Mouse (Mus musculus) cerebellum, postnatal 25 days (tissue): Measurements from ENCODE around the gene Runx1.

Source experiments
- DNase-seq, 2 experiments: peaks; one replicate each; pipeline ENCODE4 v3.0.0; 2021; ENCODE audit warnings: mixed read lengths in 2 of 2

Gene Runx1

DNA sequence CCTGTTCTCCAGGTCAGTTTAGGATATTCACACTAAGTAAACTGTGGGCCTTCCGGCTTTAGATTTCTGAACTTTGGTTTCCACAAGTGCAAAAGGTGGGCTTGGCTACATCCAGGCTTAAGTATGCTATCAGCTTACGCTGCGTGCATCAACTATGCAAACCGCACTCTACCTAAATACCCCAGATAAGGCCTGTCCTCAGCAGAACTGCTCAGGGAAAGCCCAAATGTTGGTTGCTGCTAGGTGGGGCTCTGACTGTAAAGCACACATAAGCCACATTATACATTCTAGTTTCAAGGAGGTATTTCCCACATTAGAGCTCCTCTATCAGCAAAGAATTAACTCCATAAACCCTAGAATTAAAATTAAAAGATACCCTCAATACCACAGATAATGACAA is 33.0 kb downstream of the Runx1 start:
- DNase-seq, result no peak

DNA sequence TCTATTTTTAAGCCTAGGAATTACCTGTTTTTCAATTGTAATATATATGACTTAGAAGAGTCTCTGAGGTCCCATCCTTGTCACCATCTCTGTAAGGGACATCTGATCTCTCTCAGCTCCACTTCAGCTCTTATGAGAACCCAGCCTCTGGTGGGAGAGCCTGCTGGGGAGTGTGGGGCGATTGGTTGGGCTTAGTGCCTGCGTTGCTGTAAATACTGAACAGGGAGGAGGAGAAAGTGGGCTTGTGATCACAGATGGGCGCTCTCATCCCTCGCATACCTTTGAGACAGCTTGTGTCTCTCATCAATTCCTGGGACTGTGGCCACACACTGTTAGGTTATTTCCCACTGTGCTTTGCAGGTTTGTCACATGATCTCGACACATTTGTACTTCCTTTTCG is 35.3 kb downstream of the Runx1 start:
- DNase-seq, result no peak

DNA sequence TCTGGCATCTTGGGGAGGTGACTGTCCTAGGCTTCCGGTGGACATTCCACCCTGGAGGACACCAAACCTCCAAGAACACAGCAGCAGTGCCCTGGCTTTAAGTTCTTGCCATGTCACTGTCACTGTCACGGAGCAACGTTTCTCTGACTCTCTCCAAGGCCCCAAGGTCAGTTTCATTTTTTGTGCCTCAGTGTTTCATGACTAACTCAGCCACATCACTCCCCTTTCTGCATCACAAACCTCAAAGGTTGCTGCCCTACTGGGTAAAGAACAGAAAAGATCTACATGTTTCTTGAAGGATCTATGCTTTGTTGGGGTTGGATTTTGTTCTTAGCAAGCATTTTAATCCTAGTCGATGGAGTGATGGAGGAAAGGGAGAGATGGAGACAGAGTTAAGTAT is 36.1 kb downstream of the Runx1 start:
- no peak for DNase-seq

DNA sequence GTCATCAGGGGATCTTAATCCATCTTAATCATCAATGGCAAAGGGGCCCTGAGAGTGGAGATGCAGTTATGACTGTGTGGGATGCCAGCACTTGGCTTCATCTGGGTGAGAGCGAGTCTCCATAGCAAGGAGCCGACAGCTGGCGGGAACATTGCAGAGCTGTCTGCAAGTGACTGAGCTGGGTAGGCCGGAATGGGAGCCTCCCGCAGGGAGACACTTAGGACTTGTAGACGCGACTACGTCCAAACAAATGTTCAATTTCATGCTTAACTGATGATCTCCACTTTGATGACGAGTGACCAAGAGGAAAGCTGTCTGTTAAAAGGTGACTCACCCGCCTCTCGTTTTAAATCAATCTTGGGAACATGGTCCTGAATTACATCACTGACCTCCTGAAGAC is 37.5 kb downstream of the Runx1 start:
- no peak for DNase-seq

DNA sequence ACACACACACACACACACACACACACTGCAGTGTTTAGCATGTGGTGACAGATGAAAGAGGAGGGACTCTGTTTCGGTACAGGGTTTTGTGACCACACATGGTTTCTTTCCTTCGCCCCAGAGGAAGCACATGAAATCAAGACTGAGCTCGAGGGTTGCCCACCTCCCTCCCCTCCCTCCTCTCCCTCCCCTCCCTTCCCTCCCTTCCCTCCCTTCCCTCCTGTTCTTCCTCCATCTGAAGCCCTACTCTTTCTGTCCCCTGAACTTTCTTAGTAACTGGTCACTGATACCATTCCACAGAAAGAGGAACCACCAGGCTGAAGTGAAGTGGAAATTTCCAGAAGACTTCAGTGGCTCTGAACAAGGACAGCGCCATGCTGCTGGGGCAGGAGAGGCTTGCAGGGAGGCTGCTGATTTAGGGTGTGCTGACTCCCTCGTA is 39.0 kb downstream of the Runx1 start:
- no peak for DNase-seq

DNA sequence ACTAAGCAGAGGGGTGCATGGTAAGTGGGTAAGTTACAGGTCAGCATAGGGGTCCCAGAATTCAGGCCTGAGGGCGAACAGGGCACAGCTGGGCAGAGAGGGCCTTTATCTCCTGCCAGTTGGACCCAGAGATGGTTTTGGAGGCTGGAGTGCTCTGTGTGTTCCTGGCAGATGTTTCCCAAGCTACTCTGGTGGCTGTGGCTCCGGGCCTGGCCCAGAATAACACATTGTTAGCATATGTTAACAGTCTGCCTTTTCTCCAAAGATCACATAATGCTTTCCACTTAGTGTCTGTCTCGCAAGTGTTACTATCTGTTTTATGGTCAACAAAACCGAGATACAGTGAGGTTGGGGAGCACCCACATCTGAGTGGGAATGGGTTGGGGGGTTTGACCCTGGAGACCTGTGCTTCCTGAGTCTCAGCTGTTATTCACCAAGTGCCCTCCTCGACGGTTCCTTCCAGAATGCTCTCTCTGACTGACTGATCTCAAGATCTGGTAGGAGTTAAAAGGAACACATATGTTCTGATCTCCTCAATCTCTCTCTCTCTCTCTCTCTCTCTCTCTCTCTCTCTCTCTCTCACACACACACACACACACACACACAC is 39.6 kb downstream of the Runx1 start:
- DNase-seq, result no peak

DNA sequence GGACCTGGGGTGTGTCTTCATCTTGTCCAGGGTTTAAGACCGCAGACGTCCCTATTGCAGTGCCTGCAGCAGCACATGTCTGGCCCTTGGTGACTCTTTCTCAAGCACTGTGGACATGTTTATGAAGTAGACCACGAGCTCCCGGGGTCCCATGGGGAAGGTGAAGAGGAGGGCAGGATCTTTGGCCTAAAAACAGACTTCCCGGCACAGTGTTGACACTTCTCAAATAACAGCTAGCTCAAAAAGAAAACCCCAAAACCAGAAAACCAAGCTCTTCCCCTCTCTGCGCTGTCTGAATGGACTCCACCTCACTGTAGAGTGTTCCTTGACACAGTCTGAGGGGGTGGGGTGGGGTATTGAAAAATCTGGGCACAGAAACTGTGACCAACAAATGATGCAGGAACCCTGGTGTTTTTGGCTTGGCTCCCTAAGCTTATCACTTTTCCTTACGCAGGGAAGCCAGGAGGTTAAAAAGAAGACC is 42.3 kb downstream of the Runx1 start:
- DNase-seq, result no peak

DNA sequence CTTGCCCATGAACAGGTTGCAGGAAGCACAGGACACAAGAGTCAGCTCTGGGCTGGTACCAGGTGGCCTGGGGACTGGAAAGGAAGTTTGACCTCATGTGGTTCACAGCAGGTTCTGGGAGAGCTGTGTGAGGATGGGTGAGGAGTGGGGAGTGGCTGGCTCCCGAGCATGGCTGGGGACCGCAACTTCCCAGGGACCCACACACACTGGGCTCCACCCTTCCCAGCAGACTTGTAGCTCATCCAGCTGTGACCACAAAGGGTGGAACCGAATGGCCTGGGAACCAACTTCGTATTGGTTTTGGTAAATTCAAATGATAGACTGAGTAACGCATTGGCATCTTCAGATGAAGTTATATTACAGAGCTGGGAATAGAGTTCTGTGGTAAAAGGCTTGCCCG is 43.5 kb downstream of the Runx1 start:
- DNase-seq, result no peak

DNA sequence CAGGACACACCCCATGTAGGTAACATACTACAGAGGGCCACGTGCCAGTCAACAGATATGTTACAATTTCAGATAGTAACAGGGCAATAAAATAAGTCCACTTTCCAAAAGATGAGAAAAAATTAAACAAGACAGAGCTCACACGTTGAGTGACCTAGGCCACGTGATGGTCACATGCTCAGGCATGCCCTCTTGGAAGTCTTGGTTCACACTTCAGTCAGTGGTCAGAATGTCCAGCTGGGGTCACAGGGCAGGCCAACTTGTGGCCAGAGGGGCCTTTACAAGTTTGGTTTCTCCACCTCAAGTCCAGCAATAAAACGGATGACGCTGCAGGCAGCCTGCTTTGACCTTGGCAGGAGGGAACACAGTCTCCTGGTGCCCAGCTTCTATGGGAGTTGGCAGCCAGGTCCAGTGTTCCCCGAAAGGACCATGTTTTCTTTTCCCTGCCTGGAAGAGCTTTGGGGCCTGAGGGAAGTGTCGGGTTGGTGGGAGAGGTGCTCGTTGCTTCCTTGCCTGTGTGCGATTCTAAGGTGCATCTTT is 46.0 kb downstream of the Runx1 start:
- no peak for DNase-seq

DNA sequence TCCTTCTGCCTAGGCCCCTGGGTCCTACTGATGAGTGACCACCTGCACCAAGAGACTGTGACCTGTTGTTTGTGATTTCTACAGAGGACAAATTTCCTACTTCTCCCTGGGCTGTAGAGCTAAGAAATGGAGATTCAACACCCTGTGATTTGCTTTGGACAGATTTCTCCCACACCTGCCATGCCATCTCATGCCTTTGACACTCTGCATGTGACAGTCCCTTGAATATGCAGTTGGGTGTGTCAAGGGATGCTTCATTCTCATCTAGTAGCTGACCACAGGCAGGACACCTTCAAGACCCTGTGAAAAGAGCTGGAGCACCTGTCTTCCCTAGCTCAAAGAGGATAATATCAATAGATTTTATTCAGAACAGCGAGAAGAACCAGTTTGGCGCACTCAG is 46.8 kb downstream of the Runx1 start:
- no peak for DNase-seq

DNA sequence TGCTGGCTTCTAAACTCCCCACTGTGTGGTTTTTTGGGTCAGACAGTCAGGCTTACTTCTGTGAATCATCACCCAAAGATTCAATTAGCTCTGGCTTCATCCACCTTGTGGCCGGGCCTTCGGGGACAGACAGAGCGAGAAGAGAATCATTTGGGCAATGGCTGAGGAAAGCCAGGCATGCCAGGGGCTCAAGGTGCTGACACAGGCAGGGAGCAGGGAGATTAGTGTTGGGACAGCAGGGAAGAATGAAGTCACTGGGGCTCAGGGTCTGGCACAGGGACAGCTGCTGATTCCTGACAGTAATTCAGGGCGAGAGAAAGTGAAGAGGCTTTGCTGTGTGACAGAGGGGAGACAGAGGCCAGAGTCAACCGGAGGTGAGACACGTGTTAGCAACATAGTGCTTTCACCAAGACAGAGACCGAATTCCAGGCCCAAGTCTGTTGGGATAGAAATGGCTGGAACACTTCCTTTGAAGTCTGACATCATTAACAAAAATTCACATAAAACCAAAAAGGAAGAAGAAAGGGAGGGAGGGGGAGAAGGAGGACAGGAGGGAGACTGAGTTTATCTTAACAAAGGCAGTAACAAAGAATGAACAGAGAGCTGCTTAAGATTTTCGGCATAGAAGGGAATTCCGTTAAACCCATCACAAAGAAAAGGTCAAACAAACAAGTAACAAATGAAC is 47.7 kb downstream of the Runx1 start:
- DNase-seq, result no peak

DNA sequence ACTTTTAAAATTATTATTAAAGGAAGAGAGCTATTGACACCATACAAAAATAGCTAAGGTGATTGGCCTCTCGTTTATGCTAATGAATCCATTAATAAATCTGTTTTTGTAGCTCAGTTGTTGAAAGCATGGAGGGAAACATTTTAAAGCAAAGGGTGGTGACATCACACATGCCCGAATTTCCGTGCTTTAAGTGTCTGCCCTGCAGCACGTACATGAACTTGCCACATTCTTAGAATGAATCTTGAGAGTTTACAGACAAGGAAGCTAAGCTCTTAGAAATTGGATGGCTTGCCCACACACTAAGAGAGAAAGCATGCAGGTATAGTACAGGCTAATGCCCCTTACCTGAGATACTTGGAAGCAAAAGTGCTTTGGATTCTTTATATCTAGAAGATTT is 58.1 kb downstream of the Runx1 start:
- DNase-seq, result no peak

DNA sequence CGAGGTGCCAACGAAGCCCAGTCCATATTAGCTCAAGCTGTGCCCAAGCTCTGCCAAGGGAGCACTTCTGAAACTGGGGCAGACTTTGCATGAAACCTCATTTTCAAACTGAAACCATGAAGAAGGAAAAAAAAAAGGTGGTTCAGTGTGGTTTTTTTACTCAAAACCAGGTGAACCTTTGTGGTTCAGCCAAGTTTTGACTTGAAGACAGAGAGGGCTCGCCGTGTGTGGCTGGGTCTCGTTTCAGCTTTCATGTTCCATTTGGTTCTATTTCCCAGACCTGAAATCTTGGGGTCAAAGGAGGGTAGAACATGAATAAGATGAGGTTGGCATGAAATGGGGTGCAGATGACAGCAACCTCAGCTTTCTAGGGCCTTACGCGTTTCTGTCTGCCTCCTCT is 58.5 kb downstream of the Runx1 start:
- DNase-seq, result no peak

DNA sequence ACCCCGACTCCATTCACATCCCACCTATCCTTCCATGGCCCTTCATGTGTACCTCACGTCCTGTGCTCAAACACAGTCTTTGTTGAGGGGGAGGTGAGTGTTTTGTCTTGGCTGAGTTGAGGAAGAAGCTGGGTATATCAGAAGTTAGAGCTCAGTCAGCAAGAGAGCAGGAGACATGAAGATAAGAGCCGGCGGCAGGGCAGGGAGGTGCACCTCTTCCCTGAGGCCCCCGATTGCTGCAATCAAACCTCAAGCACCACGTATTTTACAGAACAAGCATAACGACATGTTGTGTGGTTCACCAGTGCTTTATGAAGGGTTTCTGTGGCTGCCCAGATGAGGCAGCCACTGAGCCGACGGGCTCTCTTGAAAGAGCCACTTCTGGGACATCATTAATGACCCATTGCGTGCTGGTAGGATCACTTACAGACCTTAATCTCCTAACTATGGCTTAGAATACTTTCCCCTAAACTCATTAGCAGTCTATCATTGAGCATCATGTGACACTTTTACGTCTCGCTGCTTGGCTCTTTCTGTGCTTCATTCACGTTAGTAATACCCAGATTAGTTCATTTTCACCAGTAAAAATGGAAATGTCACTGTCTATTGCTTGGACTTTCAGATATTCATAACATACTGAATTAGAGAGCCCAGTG is 61.1 kb downstream of the Runx1 start:
- DNase-seq, result no peak

DNA sequence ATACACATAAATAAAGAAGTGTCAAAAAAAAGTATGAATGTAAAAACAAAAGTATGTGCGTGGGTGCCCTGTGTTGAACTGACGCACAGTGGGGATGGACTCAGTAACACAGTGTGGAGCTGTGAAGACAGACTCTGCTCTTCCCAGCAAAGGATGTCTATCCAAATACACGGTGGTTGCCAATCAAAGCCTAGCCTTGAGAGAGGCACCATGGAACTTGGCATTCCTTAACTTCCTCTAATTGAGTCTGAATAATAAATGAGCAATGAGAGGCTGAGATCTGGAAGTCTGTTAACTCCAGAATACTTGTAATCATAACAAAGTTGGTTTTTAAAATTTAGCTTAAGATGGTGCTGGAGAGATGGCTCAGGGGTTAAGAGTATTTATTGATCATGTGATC is 62.3 kb downstream of the Runx1 start:
- no peak for DNase-seq

DNA sequence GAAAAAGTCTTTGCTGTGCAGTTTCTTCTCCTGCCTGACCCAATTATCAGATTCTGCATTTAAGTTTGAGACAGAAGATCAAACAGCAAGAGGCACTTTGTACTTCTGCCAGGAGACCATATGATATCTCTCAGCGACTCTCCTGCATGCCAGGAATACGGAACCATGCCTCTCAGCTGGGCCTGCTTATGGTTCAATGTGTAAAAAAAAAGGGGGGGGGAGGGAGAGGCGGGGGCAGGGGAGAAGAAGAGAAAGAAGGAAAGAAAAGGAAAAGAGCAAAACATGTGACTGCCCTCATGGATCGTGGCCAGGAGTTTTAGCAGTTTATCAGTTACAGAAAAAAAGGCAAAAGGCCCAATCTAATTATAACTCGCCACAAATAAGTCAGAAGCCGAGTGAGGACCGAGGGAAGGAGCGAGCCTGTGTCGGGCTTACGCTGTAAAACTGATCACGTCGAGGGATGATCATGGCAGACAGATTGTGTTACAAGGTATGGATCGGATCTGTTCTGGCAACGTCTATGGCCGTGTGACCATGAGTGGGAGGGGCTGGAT is 63.9 kb downstream of the Runx1 start:
- DNase-seq, result peak; percentile 33 to 57

DNA sequence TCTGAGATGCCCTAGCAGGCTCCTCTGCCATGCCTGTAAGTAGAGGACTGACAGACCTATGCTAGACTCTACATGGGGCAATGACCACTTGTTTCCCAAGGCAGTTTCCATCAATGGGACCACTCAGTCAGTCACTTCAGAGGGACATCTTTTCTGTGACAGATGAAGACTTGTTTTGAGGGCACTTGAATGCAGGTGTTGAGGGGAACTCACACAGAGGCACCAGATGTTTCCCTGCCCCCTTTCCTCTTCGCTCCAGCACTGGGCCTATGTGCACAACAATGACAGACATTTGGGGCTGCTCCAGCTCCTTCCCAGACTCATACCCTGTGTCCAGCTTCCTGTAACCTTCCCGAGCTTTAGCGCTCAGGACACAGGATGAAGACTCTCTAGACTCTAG is 65.9 kb downstream of the Runx1 start:
- DNase-seq, result no peak

DNA sequence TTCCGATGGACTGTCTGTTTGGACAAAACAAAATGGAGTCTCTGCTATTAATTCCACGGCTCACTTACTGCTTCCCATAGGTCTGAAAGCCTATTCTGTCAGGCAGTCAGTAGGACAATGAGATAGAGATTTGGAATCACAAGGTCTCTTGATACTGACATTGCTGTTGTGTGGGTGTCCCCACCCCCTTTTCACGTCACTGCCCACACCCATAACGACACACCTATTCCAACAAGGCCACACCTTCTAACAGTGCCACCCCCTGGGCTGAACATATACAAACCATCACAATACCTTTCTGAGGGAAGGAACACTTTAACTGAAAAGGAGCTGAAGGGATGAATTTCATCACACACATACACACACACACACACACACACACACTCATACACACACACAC is 68.4 kb downstream of the Runx1 start:
- DNase-seq, result no peak

DNA sequence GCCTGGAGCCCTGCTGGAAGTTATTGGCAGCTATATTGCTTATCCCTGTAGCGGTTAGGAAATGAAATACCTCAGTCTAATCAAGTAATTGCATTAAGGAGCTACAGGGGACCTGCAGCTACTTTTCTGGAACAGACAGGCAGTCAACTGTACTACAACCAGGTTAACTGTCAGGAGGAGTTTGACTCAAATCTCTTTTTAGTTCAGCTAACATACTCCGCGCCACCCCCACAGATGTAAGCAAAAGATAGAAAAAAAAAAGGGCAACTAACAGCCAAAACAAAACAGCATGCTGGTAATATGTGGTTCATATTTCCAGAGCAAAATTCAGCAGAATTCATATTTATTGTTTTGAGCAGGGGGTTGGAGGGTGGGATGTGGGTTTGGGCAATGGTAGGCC is 72.0 kb downstream of the Runx1 start:
- no peak for DNase-seq

DNA sequence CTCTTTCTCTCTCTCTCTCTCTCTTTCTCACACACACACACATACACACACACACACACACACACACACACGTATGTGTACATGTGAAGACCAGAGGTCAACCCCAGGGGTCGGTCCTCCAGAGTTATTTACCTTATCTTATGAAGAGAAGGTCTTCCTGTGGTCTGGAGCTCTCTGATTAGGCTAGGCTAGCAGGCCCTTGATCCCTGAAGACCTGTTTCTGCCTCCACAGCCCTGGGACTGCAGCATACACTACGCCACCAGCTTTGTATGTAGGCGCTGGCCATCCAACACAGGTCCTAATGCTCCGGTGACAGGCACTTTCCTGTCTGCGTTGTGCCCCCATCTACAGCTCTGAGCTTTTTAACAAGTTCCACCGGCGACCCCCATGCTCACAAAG is 72.8 kb downstream of the Runx1 start:
- DNase-seq, result no peak

DNA sequence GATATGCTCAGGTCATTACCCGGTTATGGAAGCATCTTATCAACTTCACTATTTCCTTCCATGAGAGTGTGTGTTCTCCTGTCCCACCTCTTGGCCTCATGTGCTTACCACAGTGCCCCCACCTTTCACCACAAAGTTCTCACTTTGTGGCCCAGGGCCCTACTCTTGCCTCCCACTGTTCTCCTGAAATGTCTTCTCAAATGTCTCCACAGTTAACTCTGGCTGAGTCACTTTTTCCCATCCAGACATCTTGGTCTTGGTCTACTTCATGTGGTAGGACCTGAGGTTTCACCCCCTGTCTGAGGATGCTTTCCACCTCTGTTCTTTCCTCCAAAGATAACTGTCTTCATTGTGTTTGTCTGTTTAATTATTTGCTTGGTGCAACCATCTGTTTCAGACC is 77.7 kb downstream of the Runx1 start:
- DNase-seq, result no peak

DNA sequence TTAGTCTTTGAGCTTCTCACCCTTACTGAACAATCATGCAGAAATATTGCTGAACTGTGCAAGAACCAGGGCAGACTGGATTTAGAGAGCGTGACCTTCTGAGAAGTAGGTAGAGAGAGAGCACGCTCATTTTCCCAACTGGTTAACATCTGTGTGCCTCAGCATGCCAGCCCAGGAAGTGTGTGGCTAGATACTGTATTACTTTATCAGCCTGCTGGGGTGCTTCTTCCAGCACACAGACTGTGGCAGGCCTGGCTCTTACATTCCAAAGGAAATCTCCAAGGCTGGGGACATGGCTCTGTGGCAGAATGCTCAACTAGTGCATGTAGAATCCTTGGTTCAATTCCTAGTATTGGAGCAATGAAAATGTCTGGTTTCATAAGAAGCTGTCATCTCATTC is 78.9 kb downstream of the Runx1 start:
- no peak for DNase-seq

DNA sequence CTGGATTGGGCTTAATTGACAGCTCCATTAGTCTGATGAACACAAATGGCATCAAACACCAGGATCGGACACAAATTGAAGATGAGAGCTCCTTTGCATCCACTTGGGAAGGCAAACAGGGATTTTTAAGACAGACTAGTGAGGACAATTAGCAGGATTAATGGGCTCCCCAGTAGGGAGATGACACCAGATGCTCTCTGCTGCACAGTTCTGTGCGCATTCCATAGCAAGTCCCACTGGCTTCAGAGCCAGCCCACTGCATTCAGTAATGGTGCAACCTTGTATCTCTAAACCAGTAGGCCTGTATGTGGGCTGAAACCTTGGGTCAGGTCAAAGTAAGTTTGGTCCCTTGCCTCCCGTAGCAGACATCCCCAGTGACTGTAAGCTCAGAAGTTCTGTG is 80.7 kb downstream of the Runx1 start:
- no peak for DNase-seq
